Mouse (Mus musculus) left cerebral cortex, postnatal 36 days (tissue): ENCODE data around the gene Rgs1. TPM values are rescaled to one million over a fixed set of nuclear protein-coding genes. Genes with fewer than 3 reads are reported as not detected.
A peak's percentile ranks its signal among the peaks of the same experiment; 100 is the strongest.

Source experiments
- DNase-seq, 2 experiments: peaks; one replicate each; pipeline ENCODE4 v3.0.0; 2021 to 2022; ENCODE audit warnings: low spot score in 2 of 2, mixed read lengths in 1 of 2
- intact Hi-C: fragments of 180-260 bp; cut with DNase I; formaldehyde crosslinking; loops from one replicate; pipeline ENCODE4 v1.15.1; 2025
- total RNA-seq, 2 experiments: library from RNA; stranded (reverse); gene quantifications; 2 replicates each; pipeline ENCODE4 v1.2.3; 2021

Gene Rgs1
- under 1 TPM in 1 of 2 experiments, not detected in 1; 0.35 TPM for total RNA-seq

- DNase-seq: no peak
- intact Hi-C loops: no loop called here
Measured at GRCm38 (mm10) chr1:144248923-144249322, at the start of gene Rgs1. Rgs1 (minus strand) TSS chr1:144249242.

GRCm38 (mm10) chr1:144283020-144284014 lies 34.3 kb upstream of the Rgs1 start:
- no peak for DNase-seq
- intact Hi-C loops: no loop called here

GRCm38 (mm10) chr1:144280056-144280455 lies 31.0 kb upstream of the Rgs1 start:
- intact Hi-C loops: no loop called here
- no peak for DNase-seq

GRCm38 (mm10) chr1:144272991-144273390 lies 23.9 kb upstream of the Rgs1 start:
- intact Hi-C loops: no loop called here
- DNase-seq: no peak

GRCm38 (mm10) chr1:144269112-144269511 lies 20.1 kb upstream of the Rgs1 start:
- intact Hi-C loops: no loop called here

GRCm38 (mm10) chr1:144267471-144268470 lies 18.7 kb upstream of the Rgs1 start:
- DNase-seq: no peak
- intact Hi-C loops: no loop called here

More at GRCm38 (mm10) chr1:144269112-144269511, 20.1 kb upstream of the Rgs1 start:
- no peak for DNase-seq

GRCm38 (mm10) chr1:144264000-144264399 lies 15.0 kb upstream of the Rgs1 start:
- intact Hi-C loops: no loop called here
- DNase-seq: no peak

- no peak for DNase-seq
- intact Hi-C loops: no loop called here
Measured at GRCm38 (mm10) chr1:144262008-144262407, 13.0 kb upstream of the Rgs1 start.

- intact Hi-C loops: no loop called here
- DNase-seq: no peak
Measured at GRCm38 (mm10) chr1:144258779-144259178, 9.7 kb upstream of the Rgs1 start.

- intact Hi-C loops: no loop called here
Measured at GRCm38 (mm10) chr1:144256556-144257331, 7.7 kb upstream of the Rgs1 start.

GRCm38 (mm10) chr1:144248206-144248605 lies 836 bp downstream of the Rgs1 start:
- DNase-seq: no peak
- intact Hi-C loops: no loop called here

More at GRCm38 (mm10) chr1:144256556-144257331, 7.7 kb upstream of the Rgs1 start:
- no peak for DNase-seq

- no peak for DNase-seq
- intact Hi-C loops: no loop called here
Measured at GRCm38 (mm10) chr1:144247382-144247781, 1.7 kb downstream of the Rgs1 start.

GRCm38 (mm10) chr1:144243511-144243910 lies 5.5 kb downstream of the Rgs1 start:
- intact Hi-C loops: loop anchor here (1.0 kb wide), 1 partner anchor 135 kb away; no protein-coding TSS in a partner anchor

GRCm38 (mm10) chr1:144239195-144239594 lies 9.8 kb downstream of the Rgs1 start:
- no peak for DNase-seq
- intact Hi-C loops: no loop called here

More at GRCm38 (mm10) chr1:144243511-144243910, 5.5 kb downstream of the Rgs1 start:
- peak in 1 of 2 experiments; percentile 5 for DNase-seq

GRCm38 (mm10) chr1:144215230-144215629 lies 33.8 kb downstream of the Rgs1 start:
- no peak for DNase-seq
- intact Hi-C loops: no loop called here

GRCm38 (mm10) chr1:144210912-144211311 lies 38.1 kb downstream of the Rgs1 start:
- intact Hi-C loops: no loop called here

GRCm38 (mm10) chr1:144206281-144207061 lies 42.6 kb downstream of the Rgs1 start:
- intact Hi-C loops: no loop called here
- no peak for DNase-seq

More at GRCm38 (mm10) chr1:144210912-144211311, 38.1 kb downstream of the Rgs1 start:
- DNase-seq: no peak

- intact Hi-C loops: no loop called here
- no peak for DNase-seq
Measured at GRCm38 (mm10) chr1:144204766-144205165, 44.3 kb downstream of the Rgs1 start.
